Mouse (Mus musculus) CH12.LX (cell line): ENCODE data around the gene Ddx27. TPM values are rescaled to one million over a fixed set of nuclear protein-coding genes. Genes with fewer than 3 reads are reported as not detected.

Source experiments
- DNase-seq: peaks from one replicate; pipeline ENCODE4 v3.0.0-alpha.2; 2013; ENCODE audit errors: extremely low read depth
- H3K27ac ChIP-seq: 2 replicates; pipeline ENCODE4 v1.5.1; 2012; ENCODE audit warnings: low read depth, mild to moderate bottlenecking, control low read depth, moderate library complexity; ENCODE audit not compliant: insufficient read depth
- H3K27me3 ChIP-seq: replicated peaks from 2 replicates; pipeline ENCODE3; 2012; ENCODE audit warnings: inconsistent platforms
- H3K36me3 ChIP-seq, 2 experiments: replicated peaks in 1 of 2; 2 replicates each; pipeline versions ENCODE3 to v1.6.1; 2012; ENCODE audit warnings: inconsistent platforms in 1 of 2, low read length in 1 of 2, mild to moderate bottlenecking in 1 of 2, mixed read lengths in 1 of 2, moderate library complexity in 1 of 2; ENCODE audit not compliant: control insufficient read depth in 1 of 2, insufficient read depth in 1 of 2
- H3K4me1 ChIP-seq, 2 experiments: 2 replicates each; pipeline ENCODE4 v1.6.1; 2012; ENCODE audit warnings: inconsistent platforms in 1 of 2, moderate library complexity in 1 of 2; ENCODE audit not compliant: insufficient read depth in 2 of 2, control insufficient read depth in 1 of 2
- H3K4me2 ChIP-seq: 2 replicates; pipeline ENCODE4 v1.6.1; 2012; ENCODE audit warnings: low read depth, mild to moderate bottlenecking, control low read depth; ENCODE audit not compliant: poor library complexity, insufficient read depth, severe bottlenecking
- H3K4me3 ChIP-seq, 3 experiments: fragments of 150-350 bp in 1 of 3; sonication (generic) in 1 of 3; replicated peaks in 1 of 3; 2 replicates each; pipeline versions ENCODE3 to v1.5.1; 2011 to 2012; ENCODE audit warnings: low read depth in 2 of 3, low read length in 2 of 3, mild to moderate bottlenecking in 2 of 3, moderate library complexity in 2 of 3, control low read depth in 1 of 3, improper control_type of control experiment in 1 of 3, inconsistent platforms in 1 of 3, mixed read lengths in 1 of 3; ENCODE audit not compliant: poor library complexity in 1 of 3
- H3K79me2 ChIP-seq: replicated peaks from 2 replicates; pipeline ENCODE4 v1.6.1; 2012; ENCODE audit warnings: mild to moderate bottlenecking, moderate library complexity; ENCODE audit not compliant: control insufficient read depth, poor library complexity, insufficient read depth, severe bottlenecking; ENCODE audit errors: extremely low read depth
- H3K9ac ChIP-seq: 2 replicates; pipeline ENCODE4 v1.6.1; 2012; ENCODE audit warnings: low read depth, mild to moderate bottlenecking, control low read depth, moderate library complexity; ENCODE audit not compliant: insufficient read depth
- H3K9me3 ChIP-seq: replicated peaks from 2 replicates; pipeline ENCODE3; 2012; ENCODE audit warnings: low read length, inconsistent platforms, mixed read lengths
- CHD1 ChIP-seq: IDR thresholded peaks from 2 replicates; pipeline ENCODE4 v1.6.1; 2012; ENCODE audit warnings: low read depth, low read length, improper control_type of control experiment, inconsistent platforms
- CHD2 ChIP-seq: IDR thresholded peaks from 2 replicates; pipeline ENCODE4 v1.6.1; 2011; ENCODE audit warnings: low read length, improper control_type of control experiment
- CTCF ChIP-seq, 2 experiments: IDR thresholded peaks in 1 of 2; conservative IDR thresholded peaks in 1 of 2; 2 replicates each; pipeline ENCODE4 v1.5.1; 2011 to 2012; ENCODE audit warnings: low read depth in 2 of 2, low read length in 2 of 2, improper control_type of control experiment in 1 of 2, inconsistent platforms in 1 of 2, mild to moderate bottlenecking in 1 of 2, moderate library complexity in 1 of 2
- E2F4 ChIP-seq: IDR thresholded peaks from 2 replicates; pipeline ENCODE4 v1.6.1; 2011; ENCODE audit warnings: low read depth, low read length, improper control_type of control experiment; ENCODE audit not compliant: insufficient replicate concordance
- ELF1 ChIP-seq: IDR thresholded peaks from 2 replicates; pipeline ENCODE4 v1.6.1; 2014; ENCODE audit warnings: low read depth, mild to moderate bottlenecking, inconsistent platforms, low read length, improper control_type of control experiment
- EP300 ChIP-seq: IDR thresholded peaks from 2 replicates; pipeline ENCODE4 v1.6.1; 2011; ENCODE audit warnings: low read length, improper control_type of control experiment
- ETS1 ChIP-seq: conservative IDR thresholded peaks from 2 replicates; pipeline ENCODE4 v1.6.1; 2012; ENCODE audit warnings: low read depth, mild to moderate bottlenecking, inconsistent platforms, low read length, improper control_type of control experiment, moderate library complexity
- GABPA ChIP-seq: IDR thresholded peaks from 2 replicates; pipeline ENCODE4 v1.6.1; 2012; ENCODE audit warnings: low read depth, low read length, improper control_type of control experiment, inconsistent platforms; ENCODE audit not compliant: insufficient replicate concordance
- IRF4 ChIP-seq: IDR thresholded peaks from 2 replicates; pipeline ENCODE4 v1.6.1; 2014; ENCODE audit warnings: low read depth, mild to moderate bottlenecking, inconsistent platforms, low read length, improper control_type of control experiment
- JUN ChIP-seq: IDR thresholded peaks from 2 replicates; pipeline ENCODE4 v1.6.1; 2011; ENCODE audit warnings: low read depth, mild to moderate bottlenecking, low read length, improper control_type of control experiment, moderate library complexity; ENCODE audit not compliant: insufficient read depth
- JUND ChIP-seq: conservative IDR thresholded peaks from 2 replicates; pipeline ENCODE4 v1.6.1; 2011; ENCODE audit warnings: low read depth, low read length, improper control_type of control experiment
- KAT2A ChIP-seq: IDR thresholded peaks from 2 replicates; pipeline ENCODE4 v1.6.1; 2012; ENCODE audit warnings: low read length, improper control_type of control experiment, inconsistent platforms; ENCODE audit not compliant: insufficient replicate concordance
- MAFK ChIP-seq: IDR thresholded peaks from 2 replicates; pipeline ENCODE4 v1.6.1; 2011; ENCODE audit warnings: low read length, improper control_type of control experiment; ENCODE audit not compliant: insufficient replicate concordance
- MAZ ChIP-seq: IDR thresholded peaks from 2 replicates; pipeline ENCODE4 v1.6.1; 2012; ENCODE audit warnings: low read depth, mild to moderate bottlenecking, inconsistent platforms, low read length, improper control_type of control experiment, moderate library complexity
- MEF2A ChIP-seq: IDR thresholded peaks from 2 replicates; pipeline ENCODE4 v1.6.1; 2014; ENCODE audit warnings: low read depth, mild to moderate bottlenecking, inconsistent platforms, low read length, improper control_type of control experiment, borderline replicate concordance
- MXI1 ChIP-seq: IDR thresholded peaks from 2 replicates; pipeline ENCODE4 v1.6.1; 2011; ENCODE audit warnings: mild to moderate bottlenecking, low read depth, low read length, improper control_type of control experiment
- MYC ChIP-seq: IDR thresholded peaks from 2 replicates; pipeline ENCODE4 v1.6.1; 2011; ENCODE audit warnings: low read depth, mild to moderate bottlenecking, improper control_type of control experiment, low read length
- NELFE ChIP-seq: IDR thresholded peaks from 2 replicates; pipeline ENCODE4 v1.6.1; 2011; ENCODE audit warnings: low read depth, low read length, improper control_type of control experiment
- NRF1 ChIP-seq: IDR thresholded peaks from 2 replicates; pipeline ENCODE4 v1.6.1; 2014; ENCODE audit warnings: low read depth, mild to moderate bottlenecking, inconsistent platforms, low read length, improper control_type of control experiment, moderate library complexity
- PAX5 ChIP-seq: IDR thresholded peaks from 2 replicates; pipeline ENCODE4 v1.6.1; 2012; ENCODE audit warnings: low read length, inconsistent platforms, mixed read lengths
- POLR2A ChIP-seq: IDR thresholded peaks from 2 replicates; pipeline ENCODE4 v1.6.1; 2011; ENCODE audit warnings: low read depth, mild to moderate bottlenecking, improper control_type of control experiment, low read length
- POLR2AphosphoS2 ChIP-seq: IDR thresholded peaks from 2 replicates; pipeline ENCODE4 v1.6.1; 2011; ENCODE audit warnings: low read depth, low read length, improper control_type of control experiment
- RAD21 ChIP-seq: IDR thresholded peaks from 2 replicates; pipeline ENCODE4 v1.6.1; 2011; ENCODE audit warnings: low read depth, mild to moderate bottlenecking, low read length, improper control_type of control experiment, moderate library complexity
- RCOR1 ChIP-seq: conservative IDR thresholded peaks from 2 replicates; pipeline ENCODE4 v1.6.1; 2012; ENCODE audit warnings: low read depth, mild to moderate bottlenecking, inconsistent platforms, low read length, improper control_type of control experiment
- SIN3A ChIP-seq: IDR thresholded peaks from 2 replicates; pipeline ENCODE4 v1.6.1; 2012; ENCODE audit warnings: low read length, improper control_type of control experiment, inconsistent platforms
- TBP ChIP-seq: conservative IDR thresholded peaks from 2 replicates; pipeline ENCODE4 v1.6.1; 2011; ENCODE audit warnings: low read depth, low read length, improper control_type of control experiment
- UBTF ChIP-seq: IDR thresholded peaks from 2 replicates; pipeline ENCODE4 v1.6.1; 2012; ENCODE audit warnings: low read depth, mild to moderate bottlenecking, inconsistent platforms, low read length, improper control_type of control experiment, moderate library complexity
- USF2 ChIP-seq: conservative IDR thresholded peaks from 2 replicates; pipeline ENCODE4 v1.6.1; 2011; ENCODE audit warnings: low read depth, low read length, improper control_type of control experiment
- ZC3H11A ChIP-seq: IDR thresholded peaks from 2 replicates; pipeline ENCODE4 v1.6.1; 2012; ENCODE audit warnings: low read depth, mild to moderate bottlenecking, inconsistent platforms, low read length, improper control_type of control experiment
- ZKSCAN1 ChIP-seq: IDR thresholded peaks from 2 replicates; pipeline ENCODE4 v1.6.1; 2012; ENCODE audit warnings: low read depth, inconsistent platforms, low read length, improper control_type of control experiment, borderline replicate concordance
- ZMIZ1 ChIP-seq: IDR thresholded peaks from 2 replicates; pipeline ENCODE4 v1.6.1; 2012; ENCODE audit warnings: low read depth, mild to moderate bottlenecking, inconsistent platforms, low read length, improper control_type of control experiment
- ZNF384 ChIP-seq: IDR thresholded peaks from 2 replicates; pipeline ENCODE4 v1.6.1; 2012; ENCODE audit warnings: low read depth, low read length, improper control_type of control experiment, inconsistent platforms
- dilution Hi-C: fragments of 300-500 bp; cut with MboI; formaldehyde crosslinking; loops from 2 replicates; pipeline ENCODE4 v1.14.3; 2020; ENCODE audit warnings: low sequenced_read_pairs; ENCODE audit not compliant: extremely low pct_unique_long_range_greater_than_20kb, extremely low pct_ligation_motif_present
- in situ Hi-C: fragments of 300-500 bp; cut with MboI; formaldehyde crosslinking; loops from 3 replicates; pipeline ENCODE4 v1.14.3; 2019; ENCODE audit warnings: low sequenced_read_pairs, low pct_ligation_motif_present, low pct_unique_long_range_greater_than_20kb, mixed read lengths
- polyA plus RNA-seq: library from polyadenylated mRNA; unstranded; fragments of >175 nt; gene quantifications from 2 replicates; pipeline ENCODE4 v1.2.1, GENCODE M21; 2012; ENCODE audit warnings: low read depth; ENCODE audit not compliant: insufficient read length
- total RNA-seq, 2 experiments: library from RNA; depleted of rRNA; stranded (reverse); fragments of 300-350 nt in 1 of 2; fragments of >200 nt in 1 of 2; gene quantifications; 2 replicates each; pipeline ENCODE4 v1.2.3; 2012 to 2014

The Ddx27 gene
- total and polyA plus RNA-seq, 3 experiments, result 139 to 224 (median 157) TPM

DNA sequence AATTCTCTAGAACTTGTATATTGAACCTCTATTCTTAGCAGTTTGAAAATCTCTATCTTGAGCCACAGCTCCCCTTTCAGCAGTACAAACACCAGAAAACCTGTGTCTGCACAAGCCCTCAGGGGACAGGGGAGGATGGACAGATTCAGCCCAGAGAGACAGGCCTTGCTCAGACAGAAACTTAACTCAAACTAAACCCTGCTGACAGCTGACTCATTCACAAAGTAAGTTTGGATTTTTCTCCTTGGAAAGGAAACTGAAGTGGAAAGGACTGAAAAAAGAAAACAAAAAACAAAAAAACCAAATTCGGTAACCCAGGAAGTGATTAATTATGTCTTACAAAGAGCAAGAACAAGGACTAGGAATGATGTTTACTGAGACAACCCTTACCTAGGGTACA is 41.8 kb upstream of the Ddx27 start:
- Histone ChIP-seq H3K27me3 (no peaks in the 10 kb centered on the region), H3K4me3 (no peak overlapping the region), H3K9ac (no peak overlapping the region), H3K79me2 (peaks cover 47% of the 10 kb centered on the region), H3K4me1 (peaks cover 17 to 85% of the 10 kb centered on the region in 2 experiments)
- DNase-seq, result peak; percentile 56
- no peak for TF ChIP-seq UBTF
- TF ChIP-seq ZNF384, result peak; percentile 47; the same call in 1 of the 2 replicates
- TF ChIP-seq KAT2A, result no peak
- TF ChIP-seq NELFE, result no peak
- no peak; the same call in 1 of the 2 replicates for TF ChIP-seq MXI1
- TF ChIP-seq PAX5, result no peak
- no peak for TF ChIP-seq ZKSCAN1
- peak; percentile 83 for TF ChIP-seq JUND
- TF ChIP-seq MYC, result no peak
- TF ChIP-seq CTCF (conservative IDR thresholded peaks at IDR 0.05 in 1 of 2, IDR thresholded peaks at IDR 0.05 in 1 of 2; ENCODE audit: low read depth in 2 of 2, low read length in 2 of 2), result no peak
- TF ChIP-seq MAFK, result no peak
- TF ChIP-seq MAZ, result 0 out of 2 replicates have a peak, but pooled peaks have one; percentile 17
- TF ChIP-seq IRF4, result peak; percentile 92
- TF ChIP-seq ZMIZ1, result no peak
- no peak for TF ChIP-seq RCOR1
- TF ChIP-seq TBP, result no peak
- no peak for TF ChIP-seq CHD2
- peak; percentile 75 for TF ChIP-seq EP300
- TF ChIP-seq E2F4, result no peak
- peak; percentile 60 for TF ChIP-seq JUN
- peak; percentile 59; the same call in 1 of the 2 replicates for TF ChIP-seq MEF2A
- no peak for TF ChIP-seq USF2
- no peak for TF ChIP-seq GABPA
- TF ChIP-seq POLR2A, result no peak
- no peak for TF ChIP-seq POLR2AphosphoS2
- TF ChIP-seq ELF1, result no peak
- TF ChIP-seq SIN3A, result peak; percentile 71; the same call in 1 of the 2 replicates
- TF ChIP-seq ZC3H11A, result no peak
- peak; percentile 63 for TF ChIP-seq ETS1
- TF ChIP-seq NRF1, result no peak
- TF ChIP-seq RAD21, result no peak
- no peak for TF ChIP-seq CHD1
- TF ChIP-seq, all 38 proteins: peak for 9
- no peak overlapping the region for H3K4me2 ChIP-seq
- no peaks in the 10 kb centered on the region for H3K9me3 ChIP-seq
- H3K36me3 ChIP-seq, result peaks cover 0 to 2% of the 10 kb centered on the region in 2 experiments
- in situ Hi-C loops (no loop called here), dilution Hi-C loops (no loop called here)
- H3K27ac ChIP-seq, result no peak overlapping the region
